Mouse (Mus musculus): Measurements from ENCODE around the gene Ccdc9.

DNA sequence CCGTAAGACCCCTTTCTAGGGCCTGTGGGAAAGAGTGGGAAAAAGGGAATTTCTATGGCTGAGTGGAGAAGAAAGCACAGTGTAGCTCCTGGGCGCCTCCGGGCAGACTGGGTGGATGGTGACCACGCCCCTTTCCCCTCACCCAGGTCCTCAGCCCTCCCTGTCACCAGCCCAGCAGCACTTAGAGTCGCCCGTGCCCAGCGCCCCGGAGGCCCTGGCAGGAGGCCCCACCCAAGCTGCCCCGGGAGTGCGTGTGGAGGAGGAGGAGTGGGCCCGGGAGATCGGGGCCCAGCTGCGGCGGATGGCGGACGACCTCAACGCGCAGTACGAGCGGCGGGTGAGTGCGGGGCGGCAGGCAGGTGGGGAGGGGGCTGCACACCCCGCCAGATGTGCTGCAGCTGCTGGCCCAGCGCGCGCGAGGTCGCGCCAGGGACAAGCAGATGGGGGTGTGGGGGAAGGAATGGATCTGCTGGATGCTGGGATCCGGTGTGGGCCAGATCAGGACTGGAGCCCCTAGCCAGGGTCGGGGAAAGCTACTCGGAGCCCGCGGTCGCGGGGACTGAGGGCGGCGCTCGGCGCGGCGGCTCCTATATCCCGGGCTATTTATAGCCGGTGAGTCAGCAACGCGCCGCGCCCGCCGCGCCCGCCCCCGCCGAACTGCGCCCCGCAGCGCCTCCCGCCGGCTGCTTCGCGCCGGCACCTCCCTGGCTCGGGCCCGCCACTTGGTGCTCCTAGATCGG is 27.1 kb upstream of the Ccdc9 start:
- TF ChIP-seq POLR2A (IDR thresholded peaks at IDR 0.05; ENCODE audit: control insufficient read depth in 1 of 2, insufficient read depth in 1 of 2, low read depth in 1 of 2, low read length in 2 of 2, poor library complexity in 1 of 2) (peak; percentile 82 to 83), NELFE (IDR thresholded peaks at IDR 0.05; ENCODE audit: low read depth, low read length) (peak; percentile 86), CTCF (IDR thresholded peaks at IDR 0.05 in 2 of 3, conservative IDR thresholded peaks at IDR 0.05 in 1 of 3; ENCODE audit: control insufficient read depth in 1 of 3, insufficient read depth in 1 of 3, low read depth in 2 of 3, low read length in 3 of 3, poor library complexity in 1 of 3, severe bottlenecking in 1 of 3) (peak in 2 of 3 experiments; percentile 55 to 75; a peak in 5 of 6 replicates), SMC3 (IDR thresholded peaks at IDR 0.05; ENCODE audit: low read depth, low read length) (peak; percentile 22; the same call in 1 of the 2 replicates), ZNF384 (IDR thresholded peaks at IDR 0.05; ENCODE audit: low read depth, low read length) (no peak), E2F4 (IDR thresholded peaks at IDR 0.05; ENCODE audit: borderline replicate concordance, low read depth, low read length) (no peak), MYC (IDR thresholded peaks at IDR 0.05; ENCODE audit: low read depth, low read length) (no peak), HCFC1 (IDR thresholded peaks at IDR 0.05; ENCODE audit: low read depth, low read length) (no peak)
